Mouse (Mus musculus): Measurements from ENCODE around the gene 1700109H08Rik. TPM values are rescaled to one million over a fixed set of nuclear protein-coding genes. Genes with fewer than 3 reads are reported as not detected.

1700109H08Rik gene
- polyA plus RNA-seq, 1 experiment from 2014 or later = 3.0 TPM

DNA sequence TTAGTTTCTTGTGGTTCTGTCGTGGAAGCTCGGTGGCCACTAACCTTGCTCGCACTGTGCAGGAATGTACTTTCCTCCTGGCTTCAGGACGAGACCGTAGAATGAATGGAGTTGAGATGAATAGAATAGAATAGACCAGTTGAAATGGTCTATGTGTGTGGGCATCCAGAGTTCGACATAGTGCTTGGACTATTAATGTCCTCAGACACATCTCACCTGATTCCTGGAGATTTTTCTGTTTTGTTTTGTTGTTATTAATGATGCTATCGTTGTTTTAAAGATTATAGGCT, 26.9 kb upstream of the 1700109H08Rik start:
- Histone ChIP-seq H3K36me3 (peaks cover 6% of the 10 kb centered on the region; the same call in 1 of the 2 replicates), H3K27me3 (no peaks in the 10 kb centered on the region), H3K27ac (no peak overlapping the region), H3K4me1 (peaks cover 13% of the 10 kb centered on the region), H3K9ac (peak overlapping the region; percentile 90), H3K4me3 (peak overlapping the region; percentile 89), H3K4me2 (replicated peaks) (peak overlapping the region; percentile 60), H3K9me3 (no peaks in the 10 kb centered on the region)
- no peak for ATAC-seq (ENCODE audit: insufficient number of reproducible peaks, insufficient read depth, low FRiP score, low TSS enrichment)
- 10% methylated on average over 7 of the region's 7 CpGs for WGBS

DNA sequence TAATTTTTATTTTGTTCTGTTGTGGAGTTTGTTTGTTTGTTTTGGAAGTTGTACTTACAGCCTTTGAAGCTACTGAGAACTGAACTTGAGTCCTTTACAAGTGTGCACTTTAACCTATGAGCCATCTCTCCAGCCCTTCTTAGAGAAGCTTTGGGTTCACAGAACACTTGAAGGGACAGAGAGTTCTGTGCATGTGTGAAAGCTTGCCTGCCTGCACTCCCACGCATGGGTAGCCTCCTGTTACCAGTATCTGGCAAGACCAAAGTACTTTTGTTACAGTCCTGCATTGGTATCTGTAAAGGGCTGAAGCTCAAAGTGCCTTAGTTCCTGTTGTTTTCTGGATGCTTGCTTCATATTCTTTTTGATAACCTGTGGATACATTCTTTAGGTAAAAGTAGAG, 25.1 kb upstream of the 1700109H08Rik start:
- Histone ChIP-seq H3K4me1 (peaks cover 13% of the 10 kb centered on the region), H3K4me2 (replicated peaks) (no peak overlapping the region), H3K27me3 (no peaks in the 10 kb centered on the region), H3K36me3 (peaks cover 6% of the 10 kb centered on the region; the same call in 1 of the 2 replicates), H3K9ac (no peak overlapping the region), H3K9me3 (no peaks in the 10 kb centered on the region), H3K4me3 (no peak overlapping the region), H3K27ac (no peak overlapping the region)
- no peak for ATAC-seq (ENCODE audit: insufficient number of reproducible peaks, insufficient read depth, low FRiP score, low TSS enrichment)
- WGBS = 88% methylated on average over 1 of the region's 1 CpGs

DNA sequence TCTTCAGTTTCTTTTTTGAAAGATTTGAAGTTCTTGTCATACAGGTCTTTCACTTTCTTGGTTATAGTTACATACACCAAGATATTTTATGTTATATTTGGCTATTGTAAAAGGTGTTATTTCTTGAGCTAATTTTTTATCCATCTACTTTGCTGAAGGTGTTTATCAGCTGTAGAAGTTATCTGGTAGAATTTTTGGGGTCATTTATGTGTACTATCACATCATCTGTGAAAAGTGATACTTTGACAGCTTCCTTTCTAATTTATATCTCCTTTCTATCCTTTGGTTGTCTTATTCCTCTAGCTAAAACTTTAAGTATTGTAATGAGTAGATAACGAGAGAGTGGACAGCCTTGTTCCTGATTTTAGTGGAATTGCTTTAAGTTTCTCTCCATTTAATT, 19.9 kb upstream of the 1700109H08Rik start:
- H3K4me3 ChIP-seq = no peak overlapping the region
- no peaks in the 10 kb centered on the region for H3K4me1 ChIP-seq
- peaks cover 23% of the 10 kb centered on the region for H3K36me3 ChIP-seq
- H3K4me2 ChIP-seq (replicated peaks) = no peak overlapping the region
- H3K27me3 ChIP-seq = no peaks in the 10 kb centered on the region
- no peak for ATAC-seq (ENCODE audit: insufficient number of reproducible peaks, insufficient read depth, low FRiP score, low TSS enrichment)
- H3K9ac ChIP-seq = no peak overlapping the region
- 93% methylated on average over 1 of the region's 1 CpGs for WGBS
- H3K27ac ChIP-seq = no peak overlapping the region
- H3K9me3 ChIP-seq = no peaks in the 10 kb centered on the region

DNA sequence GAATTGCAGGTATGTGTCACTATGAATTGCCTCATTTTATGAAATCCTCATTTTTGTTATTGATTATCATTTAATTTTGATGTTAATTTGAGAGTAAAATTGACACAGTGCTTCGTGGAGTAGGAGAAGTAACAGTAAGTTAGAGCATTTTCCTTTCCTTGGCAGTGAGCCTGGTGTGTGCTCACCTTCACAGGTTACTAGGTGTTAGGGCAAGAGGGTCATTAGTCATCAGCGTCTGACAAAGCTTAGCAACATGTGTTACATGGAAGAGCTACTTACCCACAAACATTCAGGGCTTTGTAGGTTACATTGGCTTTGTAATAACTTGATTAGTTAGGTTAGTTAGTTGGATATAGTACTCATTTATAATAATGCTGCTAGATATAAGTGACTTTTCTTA, 17.2 kb upstream of the 1700109H08Rik start:
- H3K27me3 ChIP-seq = no peaks in the 10 kb centered on the region
- no peak overlapping the region for H3K9ac ChIP-seq
- ATAC-seq (ENCODE audit: insufficient number of reproducible peaks, insufficient read depth, low FRiP score, low TSS enrichment) = no peak
- H3K36me3 ChIP-seq = peaks cover 33% of the 10 kb centered on the region
- H3K9me3 ChIP-seq = no peaks in the 10 kb centered on the region
- 90% methylated on average over 2 of the region's 2 CpGs for WGBS
- no peak overlapping the region for H3K4me2 ChIP-seq (replicated peaks)
- H3K4me1 ChIP-seq = no peaks in the 10 kb centered on the region
- H3K4me3 ChIP-seq = no peak overlapping the region
- H3K27ac ChIP-seq = no peak overlapping the region

- H3K27ac ChIP-seq = no peak overlapping the region
- H3K4me1 ChIP-seq = no peaks in the 10 kb centered on the region
- no peak overlapping the region for H3K4me2 ChIP-seq (replicated peaks)
- H3K9ac ChIP-seq = no peak overlapping the region
- H3K9me3 ChIP-seq = no peaks in the 10 kb centered on the region
- peaks cover 92% of the 10 kb centered on the region for H3K36me3 ChIP-seq
- 94% methylated on average over 2 of the region's 2 CpGs for WGBS
- ATAC-seq (ENCODE audit: insufficient number of reproducible peaks, insufficient read depth, low FRiP score, low TSS enrichment) = no peak
- no peaks in the 10 kb centered on the region for H3K27me3 ChIP-seq
- no peak overlapping the region for H3K4me3 ChIP-seq
Measured at GRCm38 (mm10) chr5:3574825-3575224, 3.5 kb downstream of the 1700109H08Rik start.

GRCm38 (mm10) chr5:3577939-3578338, 6.6 kb downstream of the 1700109H08Rik start:
- Histone ChIP-seq H3K27ac (no peak overlapping the region), H3K36me3 (peaks cover 91% of the 10 kb centered on the region), H3K27me3 (no peaks in the 10 kb centered on the region), H3K4me3 (no peak overlapping the region), H3K4me2 (replicated peaks) (no peak overlapping the region), H3K9me3 (no peaks in the 10 kb centered on the region), H3K9ac (no peak overlapping the region), H3K4me1 (no peaks in the 10 kb centered on the region)
- WGBS = 98% methylated on average over 2 of the region's 2 CpGs
- ATAC-seq (ENCODE audit: insufficient number of reproducible peaks, insufficient read depth, low FRiP score, low TSS enrichment) = no peak

GRCm38 (mm10) chr5:3579066-3579465, 7.7 kb downstream of the 1700109H08Rik start:
- no peaks in the 10 kb centered on the region for H3K27me3 ChIP-seq
- ATAC-seq (ENCODE audit: insufficient number of reproducible peaks, insufficient read depth, low FRiP score, low TSS enrichment) = no peak
- H3K27ac ChIP-seq = no peak overlapping the region
- H3K4me2 ChIP-seq (replicated peaks) = no peak overlapping the region
- no peak overlapping the region for H3K9ac ChIP-seq
- no peaks in the 10 kb centered on the region for H3K4me1 ChIP-seq
- H3K4me3 ChIP-seq = no peak overlapping the region
- WGBS = 94% methylated on average over 7 of the region's 7 CpGs
- no peaks in the 10 kb centered on the region for H3K9me3 ChIP-seq
- peaks cover 88% of the 10 kb centered on the region for H3K36me3 ChIP-seq

GRCm38 (mm10) chr5:3595693-3596398, 24.5 kb downstream of the 1700109H08Rik start, which contains the start of gene Pex1:
Gene Pex1, plus strand, starts transcription at chr5:3596066.
- H3K27ac ChIP-seq = peak within 1 kb of the TSS; percentile 26; the same call in 1 of the 2 replicates
- under 1% methylated on average over 50 of the region's 50 CpGs for WGBS
- peak within 1 kb of the TSS; percentile 69 for H3K9ac ChIP-seq
- peak within 1 kb of the TSS; percentile 83 for H3K4me3 ChIP-seq
- H3K4me2 ChIP-seq (replicated peaks) = peak within 1 kb of the TSS; percentile 76
- peaks cover 11% of the 10 kb centered on the region for H3K4me1 ChIP-seq
- peak; percentile 97 for ATAC-seq (ENCODE audit: insufficient number of reproducible peaks, insufficient read depth, low FRiP score, low TSS enrichment)
- H3K9me3 ChIP-seq = no peaks in the 10 kb centered on the region
- H3K36me3 ChIP-seq = peaks cover 13% of the 10 kb centered on the region; the same call in 1 of the 2 replicates
- no peaks in the 10 kb centered on the region for H3K27me3 ChIP-seq

DNA sequence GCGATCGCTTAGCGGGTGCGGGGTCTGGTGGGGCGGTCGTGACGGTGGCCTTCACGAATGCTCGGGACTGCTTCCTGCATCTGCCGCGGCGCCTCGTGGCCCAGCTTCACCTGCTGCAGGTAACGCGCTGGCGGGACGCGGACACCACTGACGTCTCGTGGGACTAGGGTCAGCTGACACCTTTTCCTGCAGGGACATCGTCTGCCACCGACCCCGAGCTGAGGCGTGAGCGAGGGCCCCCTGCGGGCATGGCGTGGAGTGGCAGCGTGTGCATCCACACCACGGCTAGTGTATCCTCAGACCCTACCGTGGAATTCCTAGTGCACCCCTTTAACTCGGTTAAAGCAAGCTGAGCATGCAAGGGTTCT, 25.0 kb downstream of the 1700109H08Rik start, which contains the start of gene Rbm48:
Gene Rbm48, minus strand, starts transcription at position 187 of the 368 bp plus-strand sequence.
- H3K27me3 ChIP-seq = no peaks in the 10 kb centered on the region
- peak within 1 kb of the TSS; percentile 76 for H3K4me2 ChIP-seq (replicated peaks)
- peak within 1 kb of the TSS; percentile 69 for H3K9ac ChIP-seq
- H3K4me1 ChIP-seq = peaks cover 11% of the 10 kb centered on the region
- WGBS = under 1% methylated on average over 31 of the region's 31 CpGs
- peak within 1 kb of the TSS; percentile 26; the same call in 1 of the 2 replicates for H3K27ac ChIP-seq
- H3K4me3 ChIP-seq = peak within 1 kb of the TSS; percentile 83
- H3K36me3 ChIP-seq = peaks cover 8% of the 10 kb centered on the region; the same call in 1 of the 2 replicates
- H3K9me3 ChIP-seq = no peaks in the 10 kb centered on the region
- ATAC-seq (ENCODE audit: insufficient number of reproducible peaks, insufficient read depth, low FRiP score, low TSS enrichment) = peak; percentile 65

DNA sequence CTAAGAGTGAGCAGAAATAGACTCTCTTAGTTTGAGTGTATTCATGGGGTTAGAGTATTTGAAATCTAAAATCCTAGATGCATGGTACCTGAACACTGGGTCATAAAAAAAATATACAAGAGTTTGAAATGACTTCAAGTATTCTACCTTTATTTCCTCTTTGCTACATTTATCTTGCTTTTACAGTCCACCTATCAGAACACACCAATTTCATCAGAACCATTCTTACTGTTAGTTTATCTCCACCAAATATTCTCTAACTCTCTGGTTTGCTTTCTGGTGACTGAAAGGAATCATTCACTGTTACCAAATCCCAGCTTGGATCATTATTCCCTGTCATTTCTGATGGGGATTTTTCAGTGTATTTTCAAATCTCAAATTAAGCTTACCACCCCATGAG, 25.8 kb downstream of the 1700109H08Rik start:
- H3K27ac ChIP-seq = no peak overlapping the region
- peak overlapping the region; percentile 68 for H3K4me2 ChIP-seq (replicated peaks)
- H3K9me3 ChIP-seq = no peaks in the 10 kb centered on the region
- peak overlapping the region; percentile 83 for H3K4me3 ChIP-seq
- no peak overlapping the region for H3K9ac ChIP-seq
- ATAC-seq (ENCODE audit: insufficient number of reproducible peaks, insufficient read depth, low FRiP score, low TSS enrichment) = no peak
- H3K27me3 ChIP-seq = no peaks in the 10 kb centered on the region
- 0 out of 2 replicates have a peak, but pooled peaks cover 4% of the 10 kb centered on the region for H3K36me3 ChIP-seq
- H3K4me1 ChIP-seq = peaks cover 11% of the 10 kb centered on the region

DNA sequence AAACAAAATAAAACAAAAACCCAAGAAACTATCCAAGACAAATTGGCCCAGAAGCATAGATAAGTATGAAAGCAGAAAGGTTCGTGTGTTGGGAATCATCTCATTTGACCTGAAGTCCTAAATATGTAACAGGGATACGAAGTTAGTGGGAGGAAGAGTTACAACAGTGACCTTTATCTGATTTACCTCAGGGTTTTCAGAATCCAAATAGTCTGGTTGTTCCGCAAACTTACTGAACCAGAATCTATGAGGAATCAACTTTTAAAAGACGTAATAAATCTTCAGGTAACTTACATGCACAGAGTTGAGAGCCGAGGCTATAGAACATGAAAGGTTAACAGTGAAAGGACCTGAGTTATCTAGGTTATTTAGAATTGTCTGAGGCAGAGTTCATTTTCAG, 27.4 kb downstream of the 1700109H08Rik start:
- 87% methylated on average over 5 of the region's 5 CpGs for WGBS
- no peak overlapping the region for H3K4me2 ChIP-seq (replicated peaks)
- no peaks in the 10 kb centered on the region for H3K9me3 ChIP-seq
- no peak overlapping the region for H3K9ac ChIP-seq
- peaks cover 11% of the 10 kb centered on the region for H3K4me1 ChIP-seq
- no peak for ATAC-seq (ENCODE audit: insufficient number of reproducible peaks, insufficient read depth, low FRiP score, low TSS enrichment)
- H3K4me3 ChIP-seq = no peak overlapping the region
- H3K36me3 ChIP-seq = no peaks in the 10 kb centered on the region
- H3K27ac ChIP-seq = no peak overlapping the region
- no peaks in the 10 kb centered on the region for H3K27me3 ChIP-seq

DNA sequence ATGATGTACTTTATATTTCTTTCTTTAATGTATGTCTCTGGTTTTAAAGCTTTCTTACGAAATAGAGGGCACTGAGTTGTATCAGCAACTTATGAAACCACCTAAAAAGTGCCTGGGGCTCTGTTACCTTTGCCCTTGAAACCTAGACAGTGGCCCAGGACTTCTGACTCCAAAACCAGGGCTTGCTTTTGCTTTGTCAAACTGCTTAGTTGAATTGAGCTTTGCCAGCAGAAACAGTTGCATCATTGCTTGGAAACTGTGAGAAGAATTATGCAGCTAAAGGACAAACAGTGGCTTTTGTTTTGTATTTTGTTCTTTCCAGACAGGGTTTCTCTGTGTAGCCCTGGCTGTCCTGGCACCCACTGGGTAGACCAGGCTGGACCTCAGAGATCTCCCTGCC, 28.9 kb downstream of the 1700109H08Rik start:
- Histone ChIP-seq H3K36me3 (peaks cover 5% of the 10 kb centered on the region), H3K4me3 (no peak overlapping the region), H3K4me1 (peaks cover 4% of the 10 kb centered on the region), H3K27me3 (no peaks in the 10 kb centered on the region), H3K4me2 (replicated peaks) (no peak overlapping the region), H3K9me3 (no peaks in the 10 kb centered on the region), H3K9ac (no peak overlapping the region), H3K27ac (no peak overlapping the region)
- WGBS = 90% methylated on average over 1 of the region's 1 CpGs
- no peak for ATAC-seq (ENCODE audit: insufficient number of reproducible peaks, insufficient read depth, low FRiP score, low TSS enrichment)

All from embryonic facial prominence, embryonic 12.5 days (tissue).